Mouse (Mus musculus): ENCODE results near the gene Gpha2. TPM values are rescaled to one million over a fixed set of nuclear protein-coding genes. Genes with fewer than 3 reads are reported as not detected.

Gene Gpha2
- polyA plus RNA-seq, 1 experiment from 2014 or later: not detected

DNA sequence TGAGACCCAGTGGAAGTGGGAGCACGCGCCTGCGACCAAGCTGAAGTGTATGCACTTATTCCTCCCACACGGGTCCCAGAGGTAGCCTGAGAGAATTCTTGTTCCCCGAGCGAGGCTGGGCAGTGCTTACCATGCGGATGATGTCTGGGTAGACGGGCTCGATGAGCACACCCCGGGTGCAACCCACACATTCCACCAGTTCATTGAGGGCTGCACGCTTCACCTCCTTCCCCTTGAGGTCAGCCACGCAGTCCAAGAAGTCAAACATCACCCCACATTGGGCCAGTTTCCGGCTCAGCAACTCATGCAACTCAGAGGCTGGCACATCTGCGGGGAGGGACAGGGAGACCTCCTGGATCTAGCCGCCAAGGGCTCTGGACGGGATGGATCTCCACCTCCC is 7.5 kb downstream of the Gpha2 start:
- 90% methylated on average over 16 of the region's 16 CpGs for WGBS
- H3K36me3 ChIP-seq: peaks cover 52% of the 10 kb centered on the region
- no peak overlapping the region for H3K4me2 ChIP-seq
- no peak for ATAC-seq (ENCODE audit: low read depth)
- no peak overlapping the region for H3K27ac ChIP-seq (replicated peaks)
- peak overlapping the region; percentile 95; the same call in 1 of the 2 replicates for H3K9ac ChIP-seq
- no peaks in the 10 kb centered on the region for H3K27me3 ChIP-seq
- no peak overlapping the region for H3K4me3 ChIP-seq
- H3K9me3 ChIP-seq: no peaks in the 10 kb centered on the region
- H3K4me1 ChIP-seq (replicated peaks): peaks cover 23% of the 10 kb centered on the region

DNA sequence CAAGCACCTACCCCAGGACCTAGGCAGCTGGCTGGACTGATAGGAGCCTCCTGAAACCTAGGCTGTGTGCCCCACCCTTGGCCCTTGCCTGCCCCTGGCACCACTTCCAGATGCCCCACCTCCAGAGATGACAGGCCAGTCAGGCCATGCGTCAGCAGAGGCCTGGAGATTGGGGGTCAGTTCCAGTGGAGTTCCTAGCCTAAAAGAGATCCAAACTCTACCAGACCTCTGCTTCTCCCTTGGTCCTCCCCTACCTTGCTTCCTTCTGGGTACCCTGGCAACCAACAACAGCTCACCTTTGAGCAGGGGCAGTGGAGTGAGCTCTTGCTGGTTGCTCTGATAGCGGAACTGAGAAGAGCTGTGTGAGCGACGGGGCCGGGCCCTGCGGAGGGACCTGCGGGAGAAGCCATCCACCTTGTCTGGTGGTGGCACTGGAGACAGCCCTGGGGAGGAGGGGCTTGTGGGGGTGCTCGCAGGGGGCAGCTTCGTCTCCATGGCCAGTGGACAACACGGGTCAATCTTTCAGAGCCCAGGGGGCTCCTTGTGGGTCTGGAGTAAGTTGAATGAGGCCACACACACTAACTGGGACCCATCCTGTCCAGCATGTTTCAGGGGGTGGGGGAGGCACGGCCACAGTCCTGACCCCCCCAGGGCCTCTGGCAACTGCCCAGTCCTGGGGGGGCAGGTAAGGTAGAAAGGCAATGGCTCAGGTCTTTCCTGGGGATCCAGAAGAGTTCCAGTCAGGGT is 8.3 kb downstream of the Gpha2 start:
- H3K27me3 ChIP-seq: no peaks in the 10 kb centered on the region
- H3K9ac ChIP-seq: peak overlapping the region; percentile 95
- 66% methylated on average over 11 of the region's 11 CpGs for WGBS
- ATAC-seq (ENCODE audit: low read depth): no peak
- peak overlapping the region; percentile 86 for H3K4me3 ChIP-seq
- H3K9me3 ChIP-seq: no peaks in the 10 kb centered on the region
- H3K4me2 ChIP-seq: peak overlapping the region; percentile 81
- H3K36me3 ChIP-seq: peaks cover 43% of the 10 kb centered on the region
- peaks cover 23% of the 10 kb centered on the region for H3K4me1 ChIP-seq (replicated peaks)
- no peak overlapping the region for H3K27ac ChIP-seq (replicated peaks)

DNA sequence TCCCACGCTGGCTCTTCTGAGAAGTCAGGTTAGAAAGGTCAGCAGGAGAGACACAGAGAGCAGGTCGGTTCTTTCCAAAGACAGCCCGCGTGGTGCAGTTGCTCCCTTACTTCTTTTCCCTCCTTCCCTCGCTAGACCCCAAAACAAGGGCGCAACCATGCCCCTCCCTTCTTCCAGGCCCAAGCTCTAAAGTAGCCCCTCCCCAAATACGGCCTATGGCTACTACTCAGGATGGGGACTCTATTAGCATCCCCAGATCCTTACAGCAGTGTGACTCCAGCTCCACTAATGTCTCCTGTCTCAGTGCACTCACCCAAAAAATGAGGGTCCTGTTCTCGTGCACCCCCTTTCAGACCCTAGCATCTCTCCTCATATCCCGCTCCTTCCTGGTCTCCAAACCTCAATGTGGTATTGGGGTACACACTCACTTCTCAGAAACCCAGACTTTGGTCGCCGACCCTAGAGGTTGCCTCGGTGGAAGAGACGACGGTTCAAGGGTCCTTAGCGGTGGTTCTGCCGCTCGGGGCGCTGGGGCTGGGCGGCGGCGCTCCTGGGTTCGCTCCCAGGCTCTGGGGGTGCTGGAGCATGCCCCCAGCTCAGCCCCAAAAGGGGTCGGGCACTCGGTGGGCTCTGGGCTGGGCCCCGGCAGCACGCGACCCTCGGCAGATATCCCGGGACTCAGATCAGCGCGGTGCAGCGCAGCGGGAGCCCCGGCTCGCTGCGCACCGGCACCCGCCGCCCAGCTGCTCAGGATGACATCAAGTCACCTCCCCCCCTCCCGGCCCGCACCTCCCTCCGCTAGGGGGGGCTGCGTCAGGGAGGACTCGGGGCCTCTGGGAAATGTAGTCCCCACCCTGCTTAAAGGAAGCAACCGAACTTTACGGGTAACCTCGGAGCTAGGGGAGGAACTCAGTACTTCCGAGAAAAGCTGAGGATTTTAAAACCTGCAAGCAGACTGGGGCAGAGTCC is 9.2 kb downstream of the Gpha2 start, which contains the start of gene Ppp2r5b:
TSS of gene Ppp2r5b (minus strand) at position 789 of the 969 bp plus-strand sequence.
- Histone ChIP-seq H3K4me2 (peak within 1 kb of the TSS; percentile 81), H3K4me3 (peak within 1 kb of the TSS; percentile 86), H3K36me3 (peaks cover 34% of the 10 kb centered on the region), H3K9me3 (no peaks in the 10 kb centered on the region), H3K27me3 (no peaks in the 10 kb centered on the region), H3K27ac (replicated peaks) (peak within 1 kb of the TSS; percentile 91), H3K4me1 (replicated peaks) (peaks cover 23% of the 10 kb centered on the region), H3K9ac (peak within 1 kb of the TSS; percentile 95)
- ATAC-seq (ENCODE audit: low read depth): peak; percentile 96
- 1% methylated on average over 48 of the region's 48 CpGs for WGBS

DNA sequence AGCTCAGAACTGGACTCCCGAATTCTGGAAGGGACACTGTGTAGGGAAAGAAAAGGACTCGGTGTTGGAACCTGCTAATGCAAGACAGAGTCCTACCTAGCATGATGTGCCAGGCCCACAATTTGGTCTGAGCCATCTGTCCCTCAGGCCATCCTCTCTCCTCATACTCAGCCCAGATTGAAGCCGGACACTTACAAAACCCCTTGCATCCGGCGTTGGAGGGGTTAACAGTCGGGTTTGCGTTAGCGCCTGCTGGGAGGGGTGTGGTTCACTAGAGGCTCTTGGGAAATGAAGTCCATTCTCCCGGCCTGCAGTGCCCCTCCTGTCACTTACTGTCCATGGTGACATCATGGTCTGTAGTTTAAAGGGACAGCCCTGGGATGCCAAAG is 9.9 kb downstream of the Gpha2 start:
- Histone ChIP-seq H3K9me3 (no peaks in the 10 kb centered on the region), H3K9ac (peak overlapping the region; percentile 95), H3K4me1 (replicated peaks) (peaks cover 23% of the 10 kb centered on the region), H3K27ac (replicated peaks) (peak overlapping the region; percentile 91), H3K4me2 (peak overlapping the region; percentile 81), H3K27me3 (no peaks in the 10 kb centered on the region), H3K36me3 (peaks cover 28% of the 10 kb centered on the region), H3K4me3 (peak overlapping the region; percentile 86)
- WGBS: 0% methylated on average over 9 of the region's 9 CpGs
- ATAC-seq (ENCODE audit: low read depth): peak; percentile 92

DNA sequence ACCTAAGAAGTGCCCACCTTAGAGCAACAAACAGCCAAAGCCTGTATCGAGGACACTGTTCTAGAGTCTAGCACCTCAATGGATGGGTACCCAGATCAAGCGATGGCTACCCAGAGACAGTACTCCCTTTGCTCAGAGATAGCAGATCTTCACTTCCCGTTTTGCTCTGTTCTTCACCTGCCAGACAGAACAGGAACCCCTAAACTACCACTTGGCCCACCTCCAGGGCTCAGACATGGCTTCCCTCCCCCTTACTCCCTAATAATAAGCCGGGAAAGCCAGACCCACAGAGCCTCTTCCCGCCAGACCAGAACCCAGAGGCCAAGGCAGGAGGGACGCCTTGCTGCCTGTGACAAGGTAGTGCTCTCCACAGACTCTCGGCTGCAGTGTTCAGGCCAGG is 10.7 kb downstream of the Gpha2 start:
- WGBS: 72% methylated on average over 7 of the region's 7 CpGs
- no peak overlapping the region for H3K4me2 ChIP-seq
- no peaks in the 10 kb centered on the region for H3K27me3 ChIP-seq

DNA sequence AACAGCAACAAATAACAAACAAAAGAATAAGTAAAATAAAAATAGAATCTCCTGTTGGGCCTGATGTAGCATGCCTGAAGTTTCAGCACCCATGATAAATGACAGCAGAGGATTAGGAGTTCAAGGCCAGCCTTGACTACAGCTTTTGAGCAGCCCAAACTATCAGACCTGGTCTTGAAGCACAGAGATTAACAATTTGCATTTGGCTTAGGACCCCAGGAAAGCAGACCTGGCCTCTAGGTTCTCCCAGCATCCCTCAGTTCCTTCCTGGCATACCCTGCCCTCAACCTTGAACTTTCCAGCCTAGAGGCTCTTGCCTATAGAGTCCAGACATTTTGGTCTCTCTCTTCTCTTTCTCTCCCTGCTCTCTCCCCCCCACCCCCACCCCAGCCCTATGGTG is 12.6 kb downstream of the Gpha2 start:
- Histone ChIP-seq H3K27me3 (no peaks in the 10 kb centered on the region), H3K4me1 (replicated peaks) (peaks cover 34% of the 10 kb centered on the region), H3K27ac (replicated peaks) (no peak overlapping the region), H3K4me2 (no peak overlapping the region), H3K9ac (no peak overlapping the region), H3K4me3 (no peak overlapping the region), H3K9me3 (no peaks in the 10 kb centered on the region), H3K36me3 (peaks cover under 1% of the 10 kb centered on the region; the same call in 1 of the 2 replicates)
- no peak for ATAC-seq (ENCODE audit: low read depth)

More for the DNA sequence above, 10.7 kb downstream of the Gpha2 start:
- Histone ChIP-seq H3K4me1 (replicated peaks) (peaks cover 23% of the 10 kb centered on the region), H3K36me3 (peaks cover 20% of the 10 kb centered on the region), H3K9me3 (no peaks in the 10 kb centered on the region), H3K27ac (replicated peaks) (no peak overlapping the region), H3K9ac (no peak overlapping the region), H3K4me3 (no peak overlapping the region)
- ATAC-seq (ENCODE audit: low read depth): no peak

DNA sequence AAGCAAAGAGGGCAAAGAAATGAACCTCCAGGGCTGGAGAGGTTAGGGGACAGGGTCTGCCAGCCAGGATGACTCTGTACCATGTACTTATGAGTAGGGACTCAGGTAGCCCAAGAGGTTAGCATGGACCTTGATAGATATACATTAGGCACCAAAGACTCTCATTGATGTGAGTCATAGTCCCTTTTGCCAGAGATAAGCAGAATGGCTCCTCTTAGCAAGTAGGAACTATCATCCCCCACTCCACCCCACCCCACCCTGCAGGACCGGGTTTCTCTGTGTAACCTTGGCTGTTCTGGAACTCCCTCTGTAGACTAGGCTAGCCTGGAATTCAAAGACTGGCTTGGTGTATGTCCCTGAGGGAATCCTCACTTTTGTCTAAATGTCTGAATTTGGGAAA is 14.0 kb downstream of the Gpha2 start:
- no peak overlapping the region for H3K4me3 ChIP-seq
- no peaks in the 10 kb centered on the region for H3K9me3 ChIP-seq
- H3K9ac ChIP-seq: no peak overlapping the region
- 77% methylated on average over 1 of the region's 1 CpGs for WGBS
- peaks cover 10% of the 10 kb centered on the region for H3K36me3 ChIP-seq
- H3K27ac ChIP-seq (replicated peaks): no peak overlapping the region
- peaks cover 20% of the 10 kb centered on the region for H3K4me1 ChIP-seq (replicated peaks)
- ATAC-seq (ENCODE audit: low read depth): no peak
- no peak overlapping the region for H3K4me2 ChIP-seq
- H3K27me3 ChIP-seq: no peaks in the 10 kb centered on the region

DNA sequence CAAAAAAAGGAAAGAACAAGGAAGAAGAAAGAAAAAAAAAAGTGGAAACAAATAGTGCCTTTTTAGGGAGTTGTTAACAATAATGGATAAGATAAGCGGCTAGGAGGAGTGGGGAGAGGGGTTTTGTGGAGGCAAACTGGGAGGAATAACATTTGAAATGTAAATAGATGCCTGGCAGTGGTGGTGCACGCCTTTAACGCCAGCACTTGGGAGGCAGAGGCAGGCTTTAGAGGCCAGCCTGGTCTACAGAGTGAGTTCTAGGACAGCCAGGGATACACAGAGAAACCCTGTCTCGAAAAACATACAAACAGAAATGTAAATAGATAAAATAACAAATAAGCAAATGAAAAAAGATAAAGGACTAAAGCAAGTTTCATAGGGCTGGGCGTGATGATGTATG is 14.5 kb downstream of the Gpha2 start:
- 33% methylated on average over 5 of the region's 5 CpGs for WGBS
- peak overlapping the region; percentile 92 for H3K4me2 ChIP-seq
- H3K27ac ChIP-seq (replicated peaks): 0 out of 2 replicates have a peak overlapping the region, but pooled peaks have one; percentile 33

DNA sequence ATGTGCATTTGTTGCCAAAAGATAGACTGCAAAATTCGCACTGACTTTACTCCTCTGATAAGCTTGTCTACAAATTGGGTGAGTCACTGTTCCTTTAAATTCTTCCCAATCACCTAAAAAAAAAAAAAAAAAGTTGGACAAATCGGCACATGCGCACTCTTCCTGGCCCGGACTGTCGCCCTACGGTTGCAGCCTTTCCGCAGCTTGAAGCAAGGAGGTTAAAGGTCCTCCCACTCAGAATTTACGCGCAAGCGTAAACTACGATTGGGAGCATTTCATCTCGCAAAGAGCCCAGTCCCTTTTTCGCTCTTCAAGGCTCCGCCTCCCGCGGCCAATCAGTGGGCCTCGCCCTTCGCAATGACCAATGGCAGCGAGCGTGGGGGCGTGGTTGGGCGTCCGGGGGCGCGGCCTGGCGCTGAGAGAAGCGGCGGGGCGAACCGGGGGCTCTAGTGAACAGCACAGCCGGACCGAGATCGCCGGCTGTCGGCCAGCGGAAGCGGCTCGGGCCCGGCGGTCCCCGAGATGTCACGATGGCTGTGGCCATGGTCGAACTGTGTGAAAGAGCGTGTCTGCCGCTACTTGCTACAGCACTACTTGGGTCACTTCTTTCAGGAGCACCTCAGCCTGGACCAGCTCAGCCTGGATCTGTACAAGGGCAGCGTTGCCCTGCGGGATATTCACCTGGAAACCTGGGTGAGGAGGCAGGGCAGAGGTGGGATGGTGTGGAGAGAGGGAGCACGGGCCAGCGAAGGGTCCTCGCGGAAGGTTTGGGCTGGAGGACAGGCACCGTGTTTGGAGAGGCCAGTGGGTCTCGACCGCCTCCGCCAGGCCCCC is 15.3 kb downstream of the Gpha2 start, which contains the start of gene Atg2a:
TSS of gene Atg2a (plus strand) at position 395 of the 834 bp plus-strand sequence.
- peak within 1 kb of the TSS; percentile 56; the same call in 1 of the 2 replicates for H3K27ac ChIP-seq (replicated peaks)
- peak within 1 kb of the TSS; percentile 98 for H3K9ac ChIP-seq
- under 1% methylated on average over 55 of the region's 55 CpGs for WGBS
- peak within 1 kb of the TSS; percentile 92 for H3K4me3 ChIP-seq
- peaks cover 16% of the 10 kb centered on the region for H3K4me1 ChIP-seq (replicated peaks)
- H3K9me3 ChIP-seq: no peaks in the 10 kb centered on the region
- peak within 1 kb of the TSS; percentile 92 for H3K4me2 ChIP-seq
- ATAC-seq (ENCODE audit: low read depth): peak; percentile 91
- no peaks in the 10 kb centered on the region for H3K27me3 ChIP-seq
- peaks cover 23% of the 10 kb centered on the region for H3K36me3 ChIP-seq

More for the DNA sequence above, 14.5 kb downstream of the Gpha2 start:
- ATAC-seq (ENCODE audit: low read depth): no peak
- Histone ChIP-seq H3K4me3 (peak overlapping the region; percentile 92; the same call in 1 of the 2 replicates), H3K9ac (0 out of 2 replicates have a peak overlapping the region, but pooled peaks have one; percentile 5), H3K9me3 (no peaks in the 10 kb centered on the region), H3K36me3 (peaks cover 15% of the 10 kb centered on the region), H3K4me1 (replicated peaks) (peaks cover 19% of the 10 kb centered on the region), H3K27me3 (no peaks in the 10 kb centered on the region)

DNA sequence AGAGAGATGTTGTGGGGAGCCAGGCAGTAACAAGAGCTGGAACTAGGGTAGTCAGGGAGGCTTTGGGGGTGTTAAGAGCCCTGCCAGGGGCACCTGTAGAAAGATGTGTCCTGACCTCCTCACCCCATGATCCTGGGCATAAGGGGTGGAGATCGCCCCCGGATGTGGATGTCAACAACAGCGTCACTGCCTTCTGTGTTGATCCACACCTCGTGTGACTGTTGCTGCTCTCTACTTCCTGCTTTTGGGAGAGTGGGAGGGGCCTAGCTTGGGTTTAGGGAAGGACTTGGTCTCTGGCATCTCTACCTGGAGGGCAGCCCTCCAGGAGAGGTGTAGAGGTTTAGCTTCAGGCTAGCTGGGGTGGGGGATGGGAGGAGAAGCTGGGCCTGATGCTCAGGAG is 16.1 kb downstream of the Gpha2 start:
- Histone ChIP-seq H3K4me1 (replicated peaks) (peaks cover 15% of the 10 kb centered on the region), H3K36me3 (peaks cover 31% of the 10 kb centered on the region), H3K9me3 (no peaks in the 10 kb centered on the region), H3K4me3 (peak overlapping the region; percentile 92), H3K27me3 (no peaks in the 10 kb centered on the region), H3K27ac (replicated peaks) (peak overlapping the region; percentile 56; the same call in 1 of the 2 replicates), H3K9ac (peak overlapping the region; percentile 98), H3K4me2 (peak overlapping the region; percentile 92)
- WGBS: 0% methylated on average over 4 of the region's 4 CpGs
- peak; percentile 8; the same call in 1 of the 2 replicates for ATAC-seq (ENCODE audit: low read depth)

DNA sequence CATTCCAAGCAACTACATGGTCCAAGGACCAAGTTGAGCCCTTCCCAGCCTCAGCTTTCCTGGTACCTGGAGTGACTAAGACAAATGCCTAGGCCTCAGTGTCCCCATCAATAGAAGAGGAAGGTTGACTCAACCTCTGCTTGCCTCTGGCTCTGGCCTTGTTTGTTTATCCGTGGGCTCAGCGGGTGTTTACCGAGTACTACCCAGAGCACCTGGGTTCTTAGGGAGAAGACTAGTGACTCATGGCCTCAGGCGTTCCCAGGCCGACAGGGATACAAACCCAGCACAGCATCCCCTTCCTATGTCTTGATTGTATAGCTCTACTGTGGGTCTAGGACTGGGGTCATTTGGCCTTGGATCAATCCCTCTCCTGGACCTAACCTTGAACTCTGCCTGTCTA is 17.0 kb downstream of the Gpha2 start:
- Histone ChIP-seq H3K4me2 (peak overlapping the region; percentile 92; the same call in 1 of the 2 replicates), H3K9me3 (no peaks in the 10 kb centered on the region), H3K27ac (replicated peaks) (no peak overlapping the region), H3K36me3 (peaks cover 40% of the 10 kb centered on the region), H3K4me3 (no peak overlapping the region), H3K27me3 (no peaks in the 10 kb centered on the region), H3K4me1 (replicated peaks) (peaks cover 15% of the 10 kb centered on the region), H3K9ac (peak overlapping the region; percentile 98)
- WGBS: 87% methylated on average over 5 of the region's 5 CpGs
- ATAC-seq (ENCODE audit: low read depth): no peak

Measured in neural tube, embryonic 13.5 days (tissue).